ENCODE assay signal across 9 mouse cellular contexts in the genomic region with DNA sequence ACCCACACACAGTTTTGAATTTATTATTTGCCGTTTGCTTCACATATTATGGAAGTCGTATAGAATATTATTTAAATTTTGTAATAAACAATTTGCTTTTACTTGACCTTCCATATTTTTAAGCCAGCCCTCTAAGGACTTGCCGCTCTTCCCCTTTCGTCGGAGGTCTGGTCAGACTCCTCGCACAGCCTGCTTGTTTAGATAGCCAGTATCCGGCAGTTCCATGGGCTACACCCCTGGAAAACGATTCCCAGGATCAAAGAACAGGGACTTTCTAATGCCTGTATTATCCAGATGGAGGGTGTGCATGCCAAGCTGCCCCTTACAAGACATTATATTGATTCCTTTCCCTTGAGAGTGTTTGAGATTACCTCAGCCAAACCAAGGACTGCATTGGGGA.
DNase-seq lines count a peak whose midpoint lies in the region; ATAC-seq and TF ChIP-seq lines count a peak whose summit lies in the region.
"Had no signal": no experiment of that assay in that cellular context is flagged by ENCODE, and none has a peak within 500 bp of the region (broad histone marks: within the 10 kb centered on the region; RNA-seq: fewer than 3 reads in every experiment).

No protein-coding gene starts in this region.

- no peaks in the 10 kb centered on the region for H3K36me3 ChIP-seq in heart, embryonic 13.5 days
- no peaks in the 10 kb centered on the region for H3K36me3 ChIP-seq in limb, embryonic 13.5 days
- no peaks in the 10 kb centered on the region for H3K36me3 ChIP-seq in stomach, postnatal 0 days (ENCODE audit: control insufficient read depth, insufficient read depth, low read length)

- H3K4me1 ChIP-seq in heart, embryonic 13.5 days, result peaks cover 36% of the 10 kb centered on the region
- peaks cover 47% of the 10 kb centered on the region for H3K4me1 ChIP-seq in limb, embryonic 13.5 days
- peaks cover 4% of the 10 kb centered on the region; the same call in 1 of the 2 replicates for H3K4me1 ChIP-seq in stomach, postnatal 0 days (replicated peaks; ENCODE audit: control insufficient read depth, insufficient read depth)
- H3K4me1 ChIP-seq in cerebellum, adult 2 months (ENCODE audit: control insufficient read depth, insufficient read depth, low read length), result peaks cover 10% of the 10 kb centered on the region

- TF ChIP-seq CTCF in stomach, postnatal 0 days (IDR thresholded peaks at IDR 0.05; ENCODE audit: low read depth), result no peak
- no peak for TF ChIP-seq CTCF in cerebellum, adult 2 months (IDR thresholded peaks at IDR 0.05; ENCODE audit: borderline replicate concordance, insufficient read depth, low read depth, low read length)

- no peak for TF ChIP-seq POLR2A in cerebellum, adult 2 months (IDR thresholded peaks at IDR 0.05; ENCODE audit: borderline replicate concordance, insufficient read depth, low read length)

- WGBS in heart, embryonic 13.5 days, result 32% methylated on average over 8 of the region's 8 CpGs
- WGBS in limb, embryonic 13.5 days, result 55% methylated on average over 8 of the region's 8 CpGs
- WGBS in stomach, postnatal 0 days, result 25% methylated on average over 8 of the region's 8 CpGs
- 74% methylated on average over 8 of the region's 8 CpGs for WGBS in cerebellum, adult 2 months

- ATAC-seq in heart, embryonic 13.5 days (ENCODE audit: extremely low read depth, insufficient number of reproducible peaks, low FRiP score, low TSS enrichment), result no peak
- no peak for ATAC-seq in limb, embryonic 13.5 days (ENCODE audit: low FRiP score, low read depth)
- ATAC-seq in stomach, postnatal 0 days (ENCODE audit: low FRiP score, low TSS enrichment), result no peak

- H3K27ac ChIP-seq in heart, embryonic 13.5 days (replicated peaks), result peak overlapping the region; percentile 68
- peak overlapping the region; percentile 48 for H3K27ac ChIP-seq in limb, embryonic 13.5 days
- 0 out of 2 replicates have a peak overlapping the region, but pooled peaks have one; percentile 30 for H3K27ac ChIP-seq in stomach, postnatal 0 days (replicated peaks)
- no peak overlapping the region for H3K27ac ChIP-seq in cerebellum, adult 2 months (ENCODE audit: insufficient read depth, low read length)

- TF ChIP-seq EP300 in stomach, postnatal 0 days (optimal IDR thresholded peaks at IDR 0.05), result no peak

- no peak overlapping the region for H3K4me3 ChIP-seq in heart, embryonic 13.5 days
- no peak overlapping the region for H3K4me3 ChIP-seq in limb, embryonic 13.5 days
- H3K4me3 ChIP-seq in stomach, postnatal 0 days (ENCODE audit: low read depth, low read length), result no peak overlapping the region
- H3K4me3 ChIP-seq in cerebellum, adult 2 months (replicated peaks; ENCODE audit: insufficient read depth, low read depth, low read length), result no peak overlapping the region

- H3K27me3 ChIP-seq in heart, embryonic 13.5 days (replicated peaks), result no peaks in the 10 kb centered on the region
- no peaks in the 10 kb centered on the region for H3K27me3 ChIP-seq in limb, embryonic 13.5 days
- H3K27me3 ChIP-seq in stomach, postnatal 0 days (ENCODE audit: control insufficient read depth, insufficient read depth, low read length), result no peaks in the 10 kb centered on the region
- H3K27me3 ChIP-seq in cerebellum, adult 2 months (ENCODE audit: control insufficient read depth, insufficient read depth, low read length), result no peaks in the 10 kb centered on the region

- DNase-seq in heart, postnatal 4 days, result no peak
- peak; percentile 35 for DNase-seq in lung, postnatal 36 days
- no peak for DNase-seq in lung, postnatal 10 days
- DNase-seq in stomach, postnatal 0 days (ENCODE audit: low spot score), result no peak
- no peak for DNase-seq in right cerebral cortex, postnatal 25 days
- DNase-seq in cerebellum, adult 2 months, result no peak
- DNase-seq: kidney, adult 9 months had no signal

- H3K4me2 ChIP-seq in heart, embryonic 13.5 days, result peak overlapping the region; percentile 40
- H3K4me2 ChIP-seq in limb, embryonic 13.5 days (replicated peaks), result 0 out of 2 replicates have a peak overlapping the region, but pooled peaks have one; percentile 16
- no peak overlapping the region for H3K4me2 ChIP-seq in stomach, postnatal 0 days (replicated peaks; ENCODE audit: low read depth)

- no peaks in the 10 kb centered on the region for H3K9me3 ChIP-seq in heart, embryonic 13.5 days
- H3K9me3 ChIP-seq in limb, embryonic 13.5 days, result no peaks in the 10 kb centered on the region
- no peaks in the 10 kb centered on the region for H3K9me3 ChIP-seq in stomach, postnatal 0 days (ENCODE audit: control insufficient read depth, low read length)

- H3K9ac ChIP-seq in heart, embryonic 13.5 days, result no peak overlapping the region
- no peak overlapping the region for H3K9ac ChIP-seq in limb, embryonic 13.5 days
- no peak overlapping the region for H3K9ac ChIP-seq in stomach, postnatal 0 days (ENCODE audit: low read length)
